Mouse (Mus musculus): ENCODE measurements at regions not wholly inside any gene's neighbourhood (a gene's known extent, or its start where the extent isn't known, plus 50 kb on each side); places are given as distances from the start of the nearest gene placed in this dataset.
A peak's percentile ranks its signal among the peaks of the same experiment; 100 is the strongest.

GRCm38 (mm10) chr17:94553400-94553799 lies 196.4 kb downstream of the Mettl4 start:
- DNase-seq (peak; percentile 57), ATAC-seq (ENCODE audit: low FRiP score, low TSS enrichment) (no peak)
- no peaks in the 10 kb centered on the region for H3K27me3 ChIP-seq (ENCODE audit: control insufficient read depth, insufficient read depth, low read length)
- WGBS = 93% methylated on average over 2 of the region's 2 CpGs
- no peak overlapping the region for H3K27ac ChIP-seq (replicated peaks; ENCODE audit: low read depth, low read length)
- no peak overlapping the region for H3K4me3 ChIP-seq (replicated peaks; ENCODE audit: low read depth, low read length)
- no peak overlapping the region for H3K4me2 ChIP-seq (ENCODE audit: low read length)
- H3K9ac ChIP-seq (replicated peaks; ENCODE audit: low read length) = no peak overlapping the region
- H3K4me1 ChIP-seq (ENCODE audit: control insufficient read depth, insufficient read depth, low read length) = no peaks in the 10 kb centered on the region
- no peaks in the 10 kb centered on the region for H3K9me3 ChIP-seq (ENCODE audit: control insufficient read depth, low read length)
- H3K36me3 ChIP-seq (ENCODE audit: control insufficient read depth, insufficient read depth, low read length) = no peaks in the 10 kb centered on the region

- no peak for DNase-seq
- WGBS = 93% methylated on average over 2 of the region's 2 CpGs
Observed at GRCm38 (mm10) chr17:94528765-94529164, 221.1 kb downstream of the Mettl4 start.

More at GRCm38 (mm10) chr17:94528765-94529164, 221.1 kb downstream of the Mettl4 start:
- Histone ChIP-seq H3K4me3 (replicated peaks; ENCODE audit: low read depth, low read length) (no peak overlapping the region), H3K27ac (replicated peaks; ENCODE audit: low read depth, low read length) (no peak overlapping the region), H3K4me1 (ENCODE audit: control insufficient read depth, insufficient read depth, low read length) (no peaks in the 10 kb centered on the region), H3K9ac (replicated peaks; ENCODE audit: low read length) (no peak overlapping the region), H3K27me3 (ENCODE audit: control insufficient read depth, insufficient read depth, low read length) (no peaks in the 10 kb centered on the region), H3K36me3 (ENCODE audit: control insufficient read depth, insufficient read depth, low read length) (no peaks in the 10 kb centered on the region), H3K9me3 (ENCODE audit: control insufficient read depth, low read length) (no peaks in the 10 kb centered on the region), H3K4me2 (ENCODE audit: low read length) (no peak overlapping the region)
- ATAC-seq (ENCODE audit: low FRiP score, low TSS enrichment) = no peak

Data from midbrain, embryonic 14.5 days (tissue).